Mouse (Mus musculus) cortical plate, adult 2 months (tissue): ENCODE measurements around the gene Ppp1r16b.

Experiments
- CTCF ChIP-seq: fragments of 200-500 bp; IDR thresholded peaks from 2 replicates; pipeline ENCODE4 v1.5.1; 2011; ENCODE audit warnings: mild to moderate bottlenecking, control low read depth, low read length; ENCODE audit not compliant: insufficient read depth; ENCODE audit errors: extremely low read depth
- POLR2A ChIP-seq: fragments of 200-500 bp; IDR thresholded peaks from 2 replicates; pipeline ENCODE4 v1.6.1; 2011; ENCODE audit warnings: mild to moderate bottlenecking, low read length, control low read depth; ENCODE audit not compliant: insufficient read depth; ENCODE audit errors: extremely low read depth

DNA sequence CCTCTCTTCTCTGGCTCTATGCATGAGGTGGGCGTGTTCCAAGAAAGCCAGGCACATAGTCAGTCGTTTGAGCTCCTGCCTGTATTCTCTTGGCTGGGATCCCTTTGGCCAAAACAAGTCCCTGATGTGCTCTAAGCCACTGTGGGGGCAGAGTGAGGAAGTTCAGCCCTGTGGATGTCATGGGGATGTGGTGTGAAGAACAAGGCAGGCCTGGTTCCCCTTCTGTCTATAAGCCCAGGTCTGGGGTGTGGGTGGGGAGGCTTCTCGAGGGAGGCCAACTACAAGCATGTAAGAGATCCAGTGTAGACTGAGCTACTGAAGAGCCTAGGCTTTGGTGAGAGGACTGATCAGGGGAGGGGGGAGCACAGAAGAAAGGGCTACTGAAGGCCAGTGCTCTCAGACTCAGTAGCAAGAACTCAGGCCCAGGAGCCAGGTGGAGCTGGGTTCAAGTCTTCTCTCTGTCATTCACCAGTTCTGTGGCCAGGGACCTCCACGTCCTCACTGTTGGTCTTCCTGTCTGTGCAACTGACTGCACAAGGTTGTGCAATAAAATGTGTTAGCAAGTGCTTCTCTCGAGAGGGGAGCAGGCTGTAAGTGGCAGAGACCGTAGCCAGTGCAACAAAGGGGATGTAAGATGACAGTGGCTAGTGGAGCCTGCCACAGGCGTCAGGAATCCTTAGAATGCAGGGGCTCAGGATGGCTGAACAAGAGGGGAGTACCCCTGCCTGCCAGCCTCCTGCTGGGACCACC, 13.9 kb upstream of the Ppp1r16b start:
- TF ChIP-seq CTCF (no peak), POLR2A (no peak)
